Mouse (Mus musculus) ES-CJ7 (cell line): ENCODE data around the gene B130006D01Rik.
A peak's percentile ranks its signal among the peaks of the same experiment; 100 is the strongest.

ENCODE experiments used
- DNase-seq: peaks from one replicate; pipeline ENCODE4 v3.0.0; 2011; ENCODE audit warnings: low read depth, low spot score

B130006D01Rik gene

DNA sequence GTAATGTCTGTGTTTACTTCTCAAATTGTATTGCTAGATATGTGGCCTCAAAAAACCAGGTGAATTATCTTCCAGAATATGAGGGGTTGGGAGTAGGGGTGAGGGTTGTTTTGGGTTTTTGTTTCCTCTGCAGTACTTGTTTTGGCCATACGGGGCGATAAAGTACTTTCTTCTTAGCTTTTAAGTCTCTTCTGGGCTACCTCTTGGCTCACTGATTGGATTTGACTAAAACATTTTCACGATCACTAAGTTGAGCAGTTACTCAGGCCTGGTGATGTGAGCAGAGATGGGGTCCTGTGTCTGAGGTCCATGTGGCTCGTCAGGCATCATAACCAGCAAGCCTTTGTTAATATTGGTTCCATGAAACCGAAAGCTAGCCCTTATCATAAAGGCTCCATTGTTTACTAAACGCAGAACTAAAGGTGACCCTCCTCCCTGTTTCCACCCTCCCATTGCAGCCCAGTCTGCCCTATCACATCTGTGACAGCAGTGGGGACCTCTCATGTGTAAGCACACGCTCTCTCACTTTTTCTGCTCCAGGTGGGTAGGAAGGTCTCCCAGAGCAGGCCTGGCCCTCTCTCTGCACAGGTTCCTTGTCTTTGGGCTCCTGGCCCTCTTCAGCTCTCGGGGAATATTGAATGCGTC is 47.5 kb downstream of the B130006D01Rik start:
- peak; percentile 57 for DNase-seq

DNA sequence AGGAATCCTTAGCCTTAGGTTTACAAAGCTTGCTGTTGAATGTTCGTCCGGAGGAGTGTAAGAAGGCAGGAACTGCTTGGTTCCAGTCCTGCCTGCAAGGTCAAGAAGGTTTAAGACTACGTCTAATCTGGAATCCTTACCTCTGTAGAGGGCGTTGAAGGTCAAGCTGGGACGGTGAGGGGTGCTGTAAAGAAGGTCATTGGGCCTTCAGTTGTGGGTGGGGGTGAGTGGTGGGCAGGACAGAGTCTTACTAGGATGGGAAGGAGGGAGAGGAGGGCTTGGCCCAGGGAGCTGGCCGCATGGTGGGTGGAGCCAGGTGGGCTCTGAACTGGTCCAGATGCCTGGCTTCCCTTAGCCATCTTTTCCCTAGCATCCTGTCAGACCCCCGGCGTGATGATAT is 48.3 kb downstream of the B130006D01Rik start:
- peak; percentile 65 for DNase-seq

DNA sequence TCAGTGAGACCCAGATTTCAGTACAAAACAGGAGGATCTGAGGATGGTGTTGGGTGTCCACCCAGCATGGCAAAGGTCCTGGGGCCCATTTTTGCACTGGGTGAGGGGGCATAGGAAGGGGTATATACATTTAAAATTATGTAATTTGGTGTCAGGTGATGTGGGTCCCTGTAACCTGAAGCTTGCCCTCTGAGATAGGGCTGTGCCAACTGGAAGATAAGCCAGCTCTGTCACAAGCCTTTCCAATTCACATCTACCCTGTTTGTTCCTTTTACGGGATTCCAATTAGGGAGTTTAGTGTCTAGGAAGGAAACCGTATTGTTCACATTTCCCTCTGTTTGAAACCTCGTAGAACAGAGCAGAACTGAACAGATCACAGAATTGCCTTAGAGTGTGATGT is 49.9 kb downstream of the B130006D01Rik start:
- DNase-seq: no peak
